Mouse (Mus musculus) CH12.LX (cell line): ENCODE results near the gene Slc38a10. TPM values are rescaled to one million over a fixed set of nuclear protein-coding genes. Genes with fewer than 3 reads are reported as not detected.

Experiments used
- DNase-seq: peaks from one replicate; pipeline ENCODE4 v3.0.0-alpha.2; 2013; ENCODE audit errors: extremely low read depth
- H3K27ac ChIP-seq: 2 replicates; pipeline ENCODE4 v1.5.1; 2012; ENCODE audit warnings: low read depth, mild to moderate bottlenecking, control low read depth, moderate library complexity; ENCODE audit not compliant: insufficient read depth
- H3K27me3 ChIP-seq: replicated peaks from 2 replicates; pipeline ENCODE3; 2012; ENCODE audit warnings: inconsistent platforms
- H3K36me3 ChIP-seq, 2 experiments: replicated peaks in 1 of 2; 2 replicates each; pipeline versions ENCODE3 to v1.6.1; 2012; ENCODE audit warnings: inconsistent platforms in 1 of 2, low read length in 1 of 2, mild to moderate bottlenecking in 1 of 2, mixed read lengths in 1 of 2, moderate library complexity in 1 of 2; ENCODE audit not compliant: control insufficient read depth in 1 of 2, insufficient read depth in 1 of 2
- H3K4me1 ChIP-seq, 2 experiments: 2 replicates each; pipeline ENCODE4 v1.6.1; 2012; ENCODE audit warnings: inconsistent platforms in 1 of 2, moderate library complexity in 1 of 2; ENCODE audit not compliant: insufficient read depth in 2 of 2, control insufficient read depth in 1 of 2
- H3K4me2 ChIP-seq: 2 replicates; pipeline ENCODE4 v1.6.1; 2012; ENCODE audit warnings: low read depth, mild to moderate bottlenecking, control low read depth; ENCODE audit not compliant: poor library complexity, insufficient read depth, severe bottlenecking
- H3K4me3 ChIP-seq, 3 experiments: fragments of 150-350 bp in 1 of 3; sonication (generic) in 1 of 3; replicated peaks in 1 of 3; 2 replicates each; pipeline versions ENCODE3 to v1.5.1; 2011 to 2012; ENCODE audit warnings: low read depth in 2 of 3, low read length in 2 of 3, mild to moderate bottlenecking in 2 of 3, moderate library complexity in 2 of 3, control low read depth in 1 of 3, improper control_type of control experiment in 1 of 3, inconsistent platforms in 1 of 3, mixed read lengths in 1 of 3; ENCODE audit not compliant: poor library complexity in 1 of 3
- H3K79me2 ChIP-seq: replicated peaks from 2 replicates; pipeline ENCODE4 v1.6.1; 2012; ENCODE audit warnings: mild to moderate bottlenecking, moderate library complexity; ENCODE audit not compliant: control insufficient read depth, poor library complexity, insufficient read depth, severe bottlenecking; ENCODE audit errors: extremely low read depth
- H3K9ac ChIP-seq: 2 replicates; pipeline ENCODE4 v1.6.1; 2012; ENCODE audit warnings: low read depth, mild to moderate bottlenecking, control low read depth, moderate library complexity; ENCODE audit not compliant: insufficient read depth
- H3K9me3 ChIP-seq: replicated peaks from 2 replicates; pipeline ENCODE3; 2012; ENCODE audit warnings: low read length, inconsistent platforms, mixed read lengths
- BHLHE40 ChIP-seq: IDR thresholded peaks from 2 replicates; pipeline ENCODE4 v1.6.1; 2011; ENCODE audit warnings: mild to moderate bottlenecking, low read depth, low read length, improper control_type of control experiment
- CHD2 ChIP-seq: IDR thresholded peaks from 2 replicates; pipeline ENCODE4 v1.6.1; 2011; ENCODE audit warnings: low read length, improper control_type of control experiment
- CTCF ChIP-seq, 2 experiments: IDR thresholded peaks in 1 of 2; conservative IDR thresholded peaks in 1 of 2; 2 replicates each; pipeline ENCODE4 v1.5.1; 2011 to 2012; ENCODE audit warnings: low read depth in 2 of 2, low read length in 2 of 2, improper control_type of control experiment in 1 of 2, inconsistent platforms in 1 of 2, mild to moderate bottlenecking in 1 of 2, moderate library complexity in 1 of 2
- ELF1 ChIP-seq: IDR thresholded peaks from 2 replicates; pipeline ENCODE4 v1.6.1; 2014; ENCODE audit warnings: low read depth, mild to moderate bottlenecking, inconsistent platforms, low read length, improper control_type of control experiment
- ETS1 ChIP-seq: conservative IDR thresholded peaks from 2 replicates; pipeline ENCODE4 v1.6.1; 2012; ENCODE audit warnings: low read depth, mild to moderate bottlenecking, inconsistent platforms, low read length, improper control_type of control experiment, moderate library complexity
- KAT2A ChIP-seq: IDR thresholded peaks from 2 replicates; pipeline ENCODE4 v1.6.1; 2012; ENCODE audit warnings: low read length, improper control_type of control experiment, inconsistent platforms; ENCODE audit not compliant: insufficient replicate concordance
- MAFK ChIP-seq: IDR thresholded peaks from 2 replicates; pipeline ENCODE4 v1.6.1; 2011; ENCODE audit warnings: low read length, improper control_type of control experiment; ENCODE audit not compliant: insufficient replicate concordance
- MAX ChIP-seq: IDR thresholded peaks from 2 replicates; pipeline ENCODE4 v1.6.1; 2011; ENCODE audit warnings: low read length, improper control_type of control experiment
- MEF2A ChIP-seq: IDR thresholded peaks from 2 replicates; pipeline ENCODE4 v1.6.1; 2014; ENCODE audit warnings: low read depth, mild to moderate bottlenecking, inconsistent platforms, low read length, improper control_type of control experiment, borderline replicate concordance
- MXI1 ChIP-seq: IDR thresholded peaks from 2 replicates; pipeline ENCODE4 v1.6.1; 2011; ENCODE audit warnings: mild to moderate bottlenecking, low read depth, low read length, improper control_type of control experiment
- MYC ChIP-seq: IDR thresholded peaks from 2 replicates; pipeline ENCODE4 v1.6.1; 2011; ENCODE audit warnings: low read depth, mild to moderate bottlenecking, improper control_type of control experiment, low read length
- NRF1 ChIP-seq: IDR thresholded peaks from 2 replicates; pipeline ENCODE4 v1.6.1; 2014; ENCODE audit warnings: low read depth, mild to moderate bottlenecking, inconsistent platforms, low read length, improper control_type of control experiment, moderate library complexity
- POLR2AphosphoS2 ChIP-seq: IDR thresholded peaks from 2 replicates; pipeline ENCODE4 v1.6.1; 2011; ENCODE audit warnings: low read depth, low read length, improper control_type of control experiment
- RCOR1 ChIP-seq: conservative IDR thresholded peaks from 2 replicates; pipeline ENCODE4 v1.6.1; 2012; ENCODE audit warnings: low read depth, mild to moderate bottlenecking, inconsistent platforms, low read length, improper control_type of control experiment
- SIN3A ChIP-seq: IDR thresholded peaks from 2 replicates; pipeline ENCODE4 v1.6.1; 2012; ENCODE audit warnings: low read length, improper control_type of control experiment, inconsistent platforms
- SMC3 ChIP-seq: IDR thresholded peaks from 2 replicates; pipeline ENCODE4 v1.6.1; 2011; ENCODE audit warnings: low read depth, low read length, improper control_type of control experiment
- TBP ChIP-seq: conservative IDR thresholded peaks from 2 replicates; pipeline ENCODE4 v1.6.1; 2011; ENCODE audit warnings: low read depth, low read length, improper control_type of control experiment
- TCF12 ChIP-seq: IDR thresholded peaks from 2 replicates; pipeline ENCODE4 v1.6.1; 2014; ENCODE audit warnings: low read depth, mild to moderate bottlenecking, inconsistent platforms, low read length, improper control_type of control experiment
- UBTF ChIP-seq: IDR thresholded peaks from 2 replicates; pipeline ENCODE4 v1.6.1; 2012; ENCODE audit warnings: low read depth, mild to moderate bottlenecking, inconsistent platforms, low read length, improper control_type of control experiment, moderate library complexity
- ZMIZ1 ChIP-seq: IDR thresholded peaks from 2 replicates; pipeline ENCODE4 v1.6.1; 2012; ENCODE audit warnings: low read depth, mild to moderate bottlenecking, inconsistent platforms, low read length, improper control_type of control experiment
- dilution Hi-C: fragments of 300-500 bp; cut with MboI; formaldehyde crosslinking; loops from 2 replicates; pipeline ENCODE4 v1.14.3; 2020; ENCODE audit warnings: low sequenced_read_pairs; ENCODE audit not compliant: extremely low pct_unique_long_range_greater_than_20kb, extremely low pct_ligation_motif_present
- in situ Hi-C: fragments of 300-500 bp; cut with MboI; formaldehyde crosslinking; loops from 3 replicates; pipeline ENCODE4 v1.14.3; 2019; ENCODE audit warnings: low sequenced_read_pairs, low pct_ligation_motif_present, low pct_unique_long_range_greater_than_20kb, mixed read lengths
- polyA plus RNA-seq: library from polyadenylated mRNA; unstranded; fragments of >175 nt; gene quantifications from 2 replicates; pipeline ENCODE4 v1.2.1, GENCODE M21; 2012; ENCODE audit warnings: low read depth; ENCODE audit not compliant: insufficient read length
- total RNA-seq, 2 experiments: library from RNA; depleted of rRNA; stranded (reverse); fragments of 300-350 nt in 1 of 2; fragments of >200 nt in 1 of 2; gene quantifications; 2 replicates each; pipeline ENCODE4 v1.2.3; 2012 to 2014

Gene Slc38a10
- total and polyA plus RNA-seq, 3 experiments: 47.1 to 97.6 (median 75.6) TPM

GRCm38 (mm10) chr11:120159653-120160052 lies 8.5 kb upstream of the Slc38a10 start:
- no peak overlapping the region for H3K4me2 ChIP-seq
- dilution Hi-C loops (no loop called here), in situ Hi-C loops (no loop called here)
- H3K9ac ChIP-seq: no peak overlapping the region
- no peak overlapping the region for H3K27ac ChIP-seq
- peaks cover 34% of the 10 kb centered on the region for H3K27me3 ChIP-seq
- no peaks in the 10 kb centered on the region for H3K36me3 ChIP-seq
- TF ChIP-seq SIN3A: no peak
- TF ChIP-seq NRF1: no peak
- TF ChIP-seq SMC3: no peak
- TF ChIP-seq BHLHE40: no peak
- no peak; a peak in 1 of 4 replicates for TF ChIP-seq CTCF (conservative IDR thresholded peaks at IDR 0.05 in 1 of 2, IDR thresholded peaks at IDR 0.05 in 1 of 2; ENCODE audit: low read depth in 2 of 2, low read length in 2 of 2)
- no peak for TF ChIP-seq RCOR1
- no peak for TF ChIP-seq POLR2AphosphoS2
- no peak for TF ChIP-seq ZMIZ1
- TF ChIP-seq MAFK: no peak
- TF ChIP-seq MXI1: no peak
- no peak for TF ChIP-seq UBTF
- no peak for TF ChIP-seq TCF12
- H3K4me3 ChIP-seq: no peak overlapping the region
- H3K4me1 ChIP-seq: no peaks in the 10 kb centered on the region; a peak in 1 of 4 replicates
- no peaks in the 10 kb centered on the region for H3K79me2 ChIP-seq
- peaks cover 9% of the 10 kb centered on the region for H3K9me3 ChIP-seq
- no peak for DNase-seq

GRCm38 (mm10) chr11:120158828-120159227 lies 7.7 kb upstream of the Slc38a10 start:
- Histone ChIP-seq H3K4me3 (no peak overlapping the region), H3K36me3 (no peaks in the 10 kb centered on the region), H3K4me1 (no peaks in the 10 kb centered on the region; a peak in 1 of 4 replicates), H3K79me2 (no peaks in the 10 kb centered on the region), H3K9ac (no peak overlapping the region), H3K4me2 (no peak overlapping the region), H3K9me3 (peaks cover 9% of the 10 kb centered on the region), H3K27ac (no peak overlapping the region), H3K27me3 (peaks cover 26% of the 10 kb centered on the region)
- dilution Hi-C loops (no loop called here), in situ Hi-C loops (no loop called here)
- no peak for DNase-seq
- no peak for TF ChIP-seq CHD2

- DNase-seq: peak; percentile 63
- peaks cover 48% of the 10 kb centered on the region for H3K79me2 ChIP-seq
- H3K4me2 ChIP-seq: peak overlapping the region; percentile 88
- H3K27ac ChIP-seq: peak overlapping the region; percentile 61
- dilution Hi-C loops (no loop called here), in situ Hi-C loops (no loop called here)
- peaks cover 2% of the 10 kb centered on the region for H3K9me3 ChIP-seq
- TF ChIP-seq BHLHE40 (no peak), ETS1 (no peak), MYC (peak; percentile 55; the same call in 1 of the 2 replicates), MAX (peak; percentile 76), MEF2A (peak; percentile 31; the same call in 1 of the 2 replicates), MXI1 (peak; percentile 94), SIN3A (peak; percentile 90), ELF1 (peak; percentile 36; the same call in 1 of the 2 replicates), TBP (no peak), KAT2A (no peak)
- peak overlapping the region; percentile 84 for H3K9ac ChIP-seq
- H3K36me3 ChIP-seq: peaks cover 13 to 30% of the 10 kb centered on the region in 2 experiments
- no peaks in the 10 kb centered on the region for H3K27me3 ChIP-seq
- H3K4me1 ChIP-seq: peaks cover 7 to 32% of the 10 kb centered on the region in 2 experiments
- peak overlapping the region; percentile 72 to 99 (median 90) for H3K4me3 ChIP-seq
These were observed 570 bp downstream of the Slc38a10 start for GRCm38 (mm10) chr11:120150440-120151112.
